Mouse (Mus musculus) midbrain, embryonic 11.5 days (tissue): ENCODE results near the gene Prss38. TPM values are rescaled to one million over a fixed set of nuclear protein-coding genes. Genes with fewer than 3 reads are reported as not detected.

ENCODE experiments used
- ATAC-seq: fragments of 200-750 bp; cut with Nextera tagmentation; 2 replicates; pipeline ENCODE4 v1.8.0; 2017; ENCODE audit warnings: moderate TSS enrichment, moderate library complexity; ENCODE audit not compliant: low FRiP score
- DNase-seq: peaks from one replicate; pipeline ENCODE4 v3.0.0; 2015; ENCODE audit warnings: low spot score; ENCODE audit errors: missing footprints
- H3K27ac ChIP-seq: fragments of 300-500 bp; sonication (generic); 2 replicates; pipeline ENCODE4 v1.5.1; 2014; ENCODE audit warnings: low read depth, low read length
- H3K27me3 ChIP-seq: fragments of 300-500 bp; sonication (generic); 2 replicates; pipeline ENCODE4 v1.6.1; 2014; ENCODE audit warnings: mild to moderate bottlenecking, low read length, moderate library complexity, mixed read lengths; ENCODE audit not compliant: control insufficient read depth, insufficient read depth
- H3K36me3 ChIP-seq: fragments of 300-500 bp; sonication (generic); 2 replicates; pipeline ENCODE4 v1.6.1; 2014; ENCODE audit warnings: mild to moderate bottlenecking, low read length, moderate library complexity, mixed read lengths; ENCODE audit not compliant: control insufficient read depth, insufficient read depth
- H3K4me1 ChIP-seq: fragments of 300-500 bp; sonication (generic); 2 replicates; pipeline ENCODE4 v1.6.1; 2014; ENCODE audit warnings: low read length; ENCODE audit not compliant: control insufficient read depth, insufficient read depth
- H3K4me2 ChIP-seq: fragments of 300-500 bp; sonication (generic); 2 replicates; pipeline ENCODE4 v1.6.1; 2014; ENCODE audit warnings: mild to moderate bottlenecking, moderate library complexity
- H3K4me3 ChIP-seq: fragments of 300-500 bp; sonication (generic); 2 replicates; pipeline ENCODE4 v1.5.1; 2014; ENCODE audit warnings: low read depth, low read length
- H3K9ac ChIP-seq: fragments of 300-500 bp; sonication (generic); 2 replicates; pipeline ENCODE4 v1.6.1; 2014; ENCODE audit warnings: low read length
- H3K9me3 ChIP-seq: fragments of 300-500 bp; sonication (generic); 2 replicates; pipeline ENCODE4 v1.6.1; 2016; ENCODE audit warnings: low read length; ENCODE audit not compliant: control insufficient read depth
- WGBS: fragments of 180-500 bp; shearing (Covaris S2); extraction: QIAGEN DNeasy Blood & Tissue Kit; methylation state at CpG from one replicate; pipeline ENCODE4 v1.1.7; 2014; 5-methylcytosine and 5-hydroxymethylcytosine counted together
- polyA plus RNA-seq: library from polyadenylated mRNA; unstranded; fragments of >200 nt; fragmentation: Nextera tagmentation; extraction: Ambion mirVana; gene quantifications from 2 replicates; pipeline ENCODE4 v1.2.1, GENCODE M21; 2014

The Prss38 gene
- polyA plus RNA-seq, 1 experiment from 2014 or later = not detected

DNA sequence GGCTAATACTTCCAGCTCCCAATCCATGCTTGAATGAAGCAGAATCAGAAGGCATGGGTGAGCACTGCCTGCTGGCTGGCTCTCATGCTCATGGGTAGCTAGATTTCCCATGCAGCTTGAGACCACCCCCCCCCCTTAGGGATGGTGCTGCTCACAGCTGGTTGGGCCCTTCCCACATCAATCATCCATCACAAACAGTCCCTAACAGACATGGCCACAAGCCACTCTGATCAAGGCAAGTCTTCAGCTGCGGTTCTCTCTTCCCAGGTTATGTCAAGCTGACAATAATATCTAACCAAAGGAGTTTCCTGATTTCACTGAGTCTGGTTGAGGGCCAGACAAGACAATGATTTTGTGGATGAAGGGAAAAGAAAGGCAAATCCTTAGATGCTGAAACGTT, 25.4 kb upstream of the Prss38 start:
- no peaks in the 10 kb centered on the region for H3K9me3 ChIP-seq
- no peaks in the 10 kb centered on the region for H3K27me3 ChIP-seq
- no peak overlapping the region for H3K4me2 ChIP-seq
- H3K4me1 ChIP-seq = no peaks in the 10 kb centered on the region
- H3K4me3 ChIP-seq = no peak overlapping the region
- H3K27ac ChIP-seq = no peak overlapping the region
- H3K36me3 ChIP-seq = no peaks in the 10 kb centered on the region
- DNase-seq = peak; percentile 80
- ATAC-seq = no peak
- H3K9ac ChIP-seq = no peak overlapping the region
- 86% methylated on average over 2 of the region's 2 CpGs for WGBS

DNA sequence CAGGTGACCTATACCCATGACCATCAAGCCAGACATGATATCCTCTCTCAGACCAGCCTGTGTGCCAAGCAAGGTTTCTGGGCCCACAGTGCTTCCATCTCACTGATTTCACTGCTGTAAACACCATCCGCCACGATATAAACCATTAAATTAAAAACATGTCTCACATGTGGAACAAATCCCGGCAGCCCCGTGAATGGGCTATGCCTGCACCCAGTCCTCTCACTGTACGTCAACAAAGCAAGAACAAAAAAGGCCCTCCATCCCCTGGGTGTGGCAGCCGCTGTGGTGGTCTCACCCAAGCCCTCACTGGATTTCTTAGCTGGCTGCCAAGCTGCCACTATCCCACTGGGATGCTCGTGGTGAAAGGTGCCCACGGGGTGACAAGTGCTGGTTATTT, 24.4 kb upstream of the Prss38 start:
- no peaks in the 10 kb centered on the region for H3K9me3 ChIP-seq
- H3K27me3 ChIP-seq = no peaks in the 10 kb centered on the region
- ATAC-seq (no peak), DNase-seq (peak; percentile 76)
- H3K4me1 ChIP-seq = no peaks in the 10 kb centered on the region
- WGBS = 83% methylated on average over 8 of the region's 8 CpGs
- H3K27ac ChIP-seq = no peak overlapping the region
- H3K4me2 ChIP-seq = no peak overlapping the region
- no peak overlapping the region for H3K4me3 ChIP-seq
- H3K9ac ChIP-seq = no peak overlapping the region
- H3K36me3 ChIP-seq = no peaks in the 10 kb centered on the region

DNA sequence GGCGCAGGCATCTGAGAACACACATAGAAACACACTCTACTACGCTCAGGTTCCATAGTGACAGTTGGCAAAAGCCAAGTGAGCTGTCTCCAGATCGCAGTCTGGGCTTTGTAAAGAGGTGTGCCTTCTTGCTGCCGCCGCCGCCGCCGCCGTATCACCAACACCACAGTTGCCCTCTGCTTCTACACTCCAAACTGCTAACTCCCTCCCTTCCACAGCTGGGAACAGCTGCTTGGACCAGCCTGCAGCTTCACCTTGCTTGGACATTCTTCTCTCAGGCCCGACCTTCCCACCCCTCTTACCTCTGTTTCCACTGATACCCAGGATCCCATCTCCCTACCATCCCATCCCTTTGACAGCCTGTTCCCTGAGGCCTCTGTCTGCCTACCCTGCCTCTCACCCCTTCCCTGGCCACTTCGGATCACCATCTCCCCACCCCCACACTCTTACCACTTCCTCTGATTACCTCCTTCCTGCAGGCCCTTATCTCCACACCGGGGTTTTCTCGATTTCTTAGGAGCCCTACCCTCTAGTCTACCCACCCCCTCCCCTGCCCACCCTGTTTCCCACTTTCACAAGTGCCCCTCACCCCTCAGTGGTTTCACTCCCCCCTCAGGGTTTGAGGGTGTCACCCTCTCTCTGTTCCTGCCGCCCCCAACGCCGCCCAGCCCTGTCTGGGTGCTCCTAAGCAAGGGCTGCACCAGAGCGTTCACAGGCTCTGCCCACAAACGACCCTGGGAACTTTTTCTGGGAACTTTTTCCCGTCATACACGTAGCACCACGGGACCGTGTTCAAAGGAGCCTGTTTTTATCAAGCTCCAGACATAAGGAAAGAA, 22.3 kb upstream of the Prss38 start:
- no peaks in the 10 kb centered on the region for H3K36me3 ChIP-seq
- 0 out of 2 replicates have a peak, but pooled peaks cover 3% of the 10 kb centered on the region for H3K4me1 ChIP-seq
- H3K4me2 ChIP-seq = no peak overlapping the region
- H3K9me3 ChIP-seq = no peaks in the 10 kb centered on the region
- H3K4me3 ChIP-seq = no peak overlapping the region
- no peak overlapping the region; the same call in 1 of the 2 replicates for H3K27ac ChIP-seq
- no peak overlapping the region for H3K9ac ChIP-seq
- no peak for ATAC-seq
- peak; percentile 78 for DNase-seq
- WGBS = 66% methylated on average over 22 of the region's 22 CpGs
- H3K27me3 ChIP-seq = no peaks in the 10 kb centered on the region

GRCm38 (mm10) chr11:59394451-59394850, 19.0 kb upstream of the Prss38 start:
- Histone ChIP-seq H3K9me3 (no peaks in the 10 kb centered on the region), H3K27ac (no peak overlapping the region), H3K4me2 (no peak overlapping the region), H3K9ac (no peak overlapping the region), H3K4me3 (no peak overlapping the region), H3K27me3 (no peaks in the 10 kb centered on the region), H3K36me3 (no peaks in the 10 kb centered on the region), H3K4me1 (peaks cover 3% of the 10 kb centered on the region; the same call in 1 of the 2 replicates)
- WGBS = 92% methylated on average over 5 of the region's 5 CpGs
- ATAC-seq (no peak), DNase-seq (no peak)

GRCm38 (mm10) chr11:59393591-59393990, 18.1 kb upstream of the Prss38 start:
- peaks cover 3% of the 10 kb centered on the region; the same call in 1 of the 2 replicates for H3K4me1 ChIP-seq
- H3K9me3 ChIP-seq = no peaks in the 10 kb centered on the region
- DNase-seq (peak; percentile 80), ATAC-seq (no peak)
- no peaks in the 10 kb centered on the region for H3K36me3 ChIP-seq
- no peak overlapping the region for H3K4me3 ChIP-seq
- H3K4me2 ChIP-seq = no peak overlapping the region
- WGBS = 36% methylated on average over 9 of the region's 9 CpGs
- H3K9ac ChIP-seq = no peak overlapping the region
- no peak overlapping the region for H3K27ac ChIP-seq
- no peaks in the 10 kb centered on the region for H3K27me3 ChIP-seq

DNA sequence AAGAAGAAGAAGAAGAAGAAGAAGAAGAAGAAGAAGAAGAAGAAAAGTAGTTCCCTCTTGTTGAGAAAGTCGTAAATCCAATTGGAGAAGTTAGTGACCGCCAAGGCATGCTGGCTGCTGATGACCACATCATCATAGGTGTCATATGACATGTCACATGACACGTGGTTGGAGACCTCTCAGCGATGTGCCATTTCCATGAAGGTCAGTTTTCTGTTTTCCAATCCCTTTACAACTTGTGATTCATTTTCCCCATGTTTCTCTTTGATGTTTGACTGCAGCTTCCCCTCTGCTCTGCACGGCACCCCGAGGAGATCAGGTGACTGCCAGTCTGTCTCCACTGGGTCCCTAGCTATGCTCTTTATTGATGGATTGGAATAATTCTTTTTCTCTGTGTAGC, 16.8 kb upstream of the Prss38 start:
- no peak for ATAC-seq
- DNase-seq = peak; percentile 53
- no peak overlapping the region for H3K4me2 ChIP-seq
- WGBS = 80% methylated on average over 6 of the region's 6 CpGs
- peaks cover 3% of the 10 kb centered on the region; the same call in 1 of the 2 replicates for H3K4me1 ChIP-seq
- H3K27me3 ChIP-seq = no peaks in the 10 kb centered on the region
- H3K9me3 ChIP-seq = no peaks in the 10 kb centered on the region
- no peak overlapping the region for H3K9ac ChIP-seq
- no peaks in the 10 kb centered on the region for H3K36me3 ChIP-seq
- no peak overlapping the region for H3K27ac ChIP-seq
- H3K4me3 ChIP-seq = no peak overlapping the region

DNA sequence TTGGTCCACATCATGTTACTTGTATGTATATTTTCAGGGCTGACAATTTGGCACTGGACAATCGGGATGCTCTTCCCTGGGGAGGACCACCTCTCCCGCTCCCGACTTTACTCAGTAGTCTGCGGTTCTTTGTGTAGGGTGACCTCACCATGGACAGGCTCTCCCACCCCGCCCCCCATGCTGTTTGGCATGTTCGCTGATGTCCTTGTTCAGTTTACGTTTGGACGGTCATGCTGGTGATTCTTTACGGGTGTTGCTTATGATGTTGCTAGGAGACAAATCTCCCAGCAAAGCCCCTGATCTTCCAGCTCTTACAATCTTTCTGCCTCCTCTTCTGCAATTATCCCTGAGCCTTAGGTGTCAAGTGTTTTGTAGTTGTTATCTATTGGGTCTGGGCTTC, 15.0 kb upstream of the Prss38 start:
- DNase-seq = peak; percentile 78
- no peak overlapping the region for H3K9ac ChIP-seq
- H3K9me3 ChIP-seq = no peaks in the 10 kb centered on the region
- H3K4me2 ChIP-seq = no peak overlapping the region
- no peak for ATAC-seq
- no peaks in the 10 kb centered on the region for H3K27me3 ChIP-seq
- H3K27ac ChIP-seq = no peak overlapping the region
- H3K4me3 ChIP-seq = no peak overlapping the region
- H3K36me3 ChIP-seq = no peaks in the 10 kb centered on the region
- H3K4me1 ChIP-seq = peaks cover 3% of the 10 kb centered on the region; the same call in 1 of the 2 replicates
- 54% methylated on average over 9 of the region's 9 CpGs for WGBS

GRCm38 (mm10) chr11:59389617-59390016, 14.2 kb upstream of the Prss38 start:
- H3K27ac ChIP-seq = no peak overlapping the region
- H3K27me3 ChIP-seq = no peaks in the 10 kb centered on the region
- H3K4me3 ChIP-seq = no peak overlapping the region
- no peak overlapping the region for H3K4me2 ChIP-seq
- DNase-seq (peak; percentile 21), ATAC-seq (no peak)
- H3K9me3 ChIP-seq = no peaks in the 10 kb centered on the region
- no peak overlapping the region for H3K9ac ChIP-seq
- 69% methylated on average over 4 of the region's 4 CpGs for WGBS
- peaks cover 3% of the 10 kb centered on the region; the same call in 1 of the 2 replicates for H3K4me1 ChIP-seq
- no peaks in the 10 kb centered on the region for H3K36me3 ChIP-seq

- H3K4me1 ChIP-seq = peaks cover 5% of the 10 kb centered on the region; the same call in 1 of the 2 replicates
- no peak overlapping the region for H3K27ac ChIP-seq
- 80% methylated on average over 4 of the region's 4 CpGs for WGBS
- H3K9ac ChIP-seq = no peak overlapping the region
- H3K4me2 ChIP-seq = no peak overlapping the region
- peak; percentile 53 for DNase-seq
- ATAC-seq = no peak
- no peaks in the 10 kb centered on the region for H3K36me3 ChIP-seq
- H3K4me3 ChIP-seq = no peak overlapping the region
- H3K9me3 ChIP-seq = no peaks in the 10 kb centered on the region
- no peaks in the 10 kb centered on the region for H3K27me3 ChIP-seq
Measured at GRCm38 (mm10) chr11:59388806-59389205, 13.3 kb upstream of the Prss38 start.
